Mouse (Mus musculus) limb, embryonic 15.5 days (tissue): ENCODE results near the gene Wdr53. TPM values are rescaled to one million over a fixed set of nuclear protein-coding genes. Genes with fewer than 3 reads are reported as not detected.
"Not testable (repeated sequence)": the region's sequence is repeated elsewhere in the genome, so short reads cannot be mapped to it uniquely, and the experiment has no call there.

Experiments used
- ATAC-seq: fragments of 200-750 bp; cut with Nextera tagmentation; 2 replicates; pipeline ENCODE4 v1.8.0; 2017; ENCODE audit warnings: low read depth, moderate TSS enrichment; ENCODE audit not compliant: insufficient number of reproducible peaks, low FRiP score, low TSS enrichment
- H3K27ac ChIP-seq: fragments of 300-500 bp; sonication (generic); 2 replicates; pipeline ENCODE4 v1.5.1; 2015; ENCODE audit warnings: moderate library complexity, mild to moderate bottlenecking, inconsistent platforms
- H3K27me3 ChIP-seq: fragments of 300-500 bp; sonication (generic); 2 replicates; pipeline ENCODE4 v1.6.1; 2015; ENCODE audit warnings: inconsistent platforms
- H3K36me3 ChIP-seq: fragments of 300-500 bp; sonication (generic); 2 replicates; pipeline ENCODE4 v1.6.1; 2015; ENCODE audit warnings: inconsistent platforms
- H3K4me1 ChIP-seq: fragments of 300-500 bp; sonication (generic); 2 replicates; pipeline ENCODE4 v1.6.1; 2015; ENCODE audit warnings: inconsistent platforms
- H3K4me2 ChIP-seq: fragments of 300-500 bp; sonication (generic); 2 replicates; pipeline ENCODE4 v1.6.1; 2015; ENCODE audit warnings: mild to moderate bottlenecking, inconsistent platforms
- H3K4me3 ChIP-seq: fragments of 300-500 bp; sonication (generic); 2 replicates; pipeline ENCODE4 v1.5.1; 2015; ENCODE audit warnings: mild to moderate bottlenecking, inconsistent platforms
- H3K9ac ChIP-seq: fragments of 300-500 bp; sonication (generic); 2 replicates; pipeline ENCODE4 v1.6.1; 2015; ENCODE audit warnings: inconsistent platforms
- H3K9me3 ChIP-seq: fragments of 300-500 bp; sonication (generic); 2 replicates; pipeline ENCODE4 v1.6.1; 2016; ENCODE audit warnings: inconsistent platforms
- WGBS: fragments of 180-500 bp; shearing (Covaris S2); methylation state at CpG from one replicate; pipeline ENCODE4 v1.1.7; 2015; 5-methylcytosine and 5-hydroxymethylcytosine counted together
- polyA plus RNA-seq: library from polyadenylated mRNA; unstranded; fragments of >200 nt; fragmentation: Nextera tagmentation; extraction: Ambion mirVana; gene quantifications from 2 replicates; pipeline ENCODE4 v1.2.1, GENCODE M21; 2015

Wdr53 gene
- polyA plus RNA-seq, 1 experiment from 2014 or later = 22.0 TPM

DNA sequence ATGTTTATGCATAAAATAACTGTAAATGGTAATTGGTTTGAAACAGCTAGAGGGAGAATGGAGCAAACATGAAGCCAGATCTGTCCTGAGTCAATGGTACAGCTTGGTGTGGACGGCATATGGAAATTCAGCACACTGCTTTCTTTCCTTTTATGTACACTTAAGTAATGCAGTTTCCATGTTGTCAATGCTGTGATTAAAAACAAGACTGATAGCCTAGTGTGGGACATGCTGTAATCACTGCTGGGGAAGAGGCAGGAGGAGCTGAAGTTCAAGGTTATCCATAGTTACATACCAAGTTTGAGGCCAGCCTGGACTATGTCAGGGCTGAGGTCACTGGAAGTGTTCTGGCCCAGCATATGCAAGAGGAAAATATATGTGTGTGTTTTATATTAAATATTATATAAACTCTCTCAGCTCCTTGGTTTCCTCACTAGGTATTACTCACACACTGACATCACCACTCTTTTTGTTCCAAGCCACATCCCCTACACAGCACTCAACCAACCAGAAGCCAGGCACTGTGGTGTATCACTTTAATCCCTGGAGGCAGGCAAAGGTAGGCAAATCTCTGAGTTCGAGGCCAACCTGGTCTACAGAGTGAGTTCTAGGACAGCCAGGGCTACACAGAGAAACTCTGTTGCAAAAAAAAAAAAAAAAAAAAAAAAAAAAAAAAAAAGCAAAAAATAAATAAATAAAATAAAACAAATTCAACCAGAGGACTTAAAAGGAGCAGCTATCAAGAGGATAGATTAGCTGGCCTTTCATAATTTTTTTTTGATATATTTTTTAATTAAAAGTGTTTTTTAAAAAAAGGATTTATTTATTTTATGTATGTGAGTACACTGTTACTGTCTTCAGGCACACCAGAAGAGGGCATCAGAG lies 7.4 kb upstream of the Wdr53 start:
- no peak for ATAC-seq
- H3K4me2 ChIP-seq = no peak overlapping the region
- no peak overlapping the region for H3K27ac ChIP-seq
- peaks cover 21% of the 10 kb centered on the region for H3K36me3 ChIP-seq
- no peaks in the 10 kb centered on the region for H3K27me3 ChIP-seq
- H3K9me3 ChIP-seq = no peaks in the 10 kb centered on the region
- WGBS = 78% methylated on average over 2 of the region's 2 CpGs
- no peak overlapping the region for H3K9ac ChIP-seq
- H3K4me3 ChIP-seq = no peak overlapping the region
- peaks cover 4% of the 10 kb centered on the region for H3K4me1 ChIP-seq

DNA sequence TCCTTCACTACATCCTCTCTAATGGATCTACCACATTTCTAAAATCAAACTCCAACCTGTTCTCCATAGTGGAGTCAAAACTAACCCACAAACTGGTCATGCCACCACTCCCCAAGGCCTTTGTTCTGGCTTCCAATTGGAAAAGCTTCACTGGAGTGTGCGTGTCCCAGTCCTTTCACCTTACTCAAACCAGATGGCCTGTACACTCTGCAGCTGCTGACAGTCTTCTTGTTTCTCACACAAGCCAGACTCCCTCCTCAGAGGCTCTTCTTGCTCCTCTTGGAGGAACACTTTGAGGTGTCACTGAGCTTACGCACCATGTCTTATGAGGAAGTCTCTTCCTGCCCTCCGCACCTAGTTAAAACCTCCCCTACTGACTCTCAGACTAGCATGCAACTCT lies 3.1 kb upstream of the Wdr53 start:
- no peak for ATAC-seq
- no peak overlapping the region for H3K4me3 ChIP-seq
- no peak overlapping the region for H3K9ac ChIP-seq
- H3K4me1 ChIP-seq = peaks cover 19% of the 10 kb centered on the region
- H3K27ac ChIP-seq = no peak overlapping the region
- no peak overlapping the region for H3K4me2 ChIP-seq
- 81% methylated on average over 3 of the region's 3 CpGs for WGBS
- 0 out of 2 replicates have a peak, but pooled peaks cover 3% of the 10 kb centered on the region for H3K36me3 ChIP-seq
- no peaks in the 10 kb centered on the region for H3K9me3 ChIP-seq
- no peaks in the 10 kb centered on the region for H3K27me3 ChIP-seq

DNA sequence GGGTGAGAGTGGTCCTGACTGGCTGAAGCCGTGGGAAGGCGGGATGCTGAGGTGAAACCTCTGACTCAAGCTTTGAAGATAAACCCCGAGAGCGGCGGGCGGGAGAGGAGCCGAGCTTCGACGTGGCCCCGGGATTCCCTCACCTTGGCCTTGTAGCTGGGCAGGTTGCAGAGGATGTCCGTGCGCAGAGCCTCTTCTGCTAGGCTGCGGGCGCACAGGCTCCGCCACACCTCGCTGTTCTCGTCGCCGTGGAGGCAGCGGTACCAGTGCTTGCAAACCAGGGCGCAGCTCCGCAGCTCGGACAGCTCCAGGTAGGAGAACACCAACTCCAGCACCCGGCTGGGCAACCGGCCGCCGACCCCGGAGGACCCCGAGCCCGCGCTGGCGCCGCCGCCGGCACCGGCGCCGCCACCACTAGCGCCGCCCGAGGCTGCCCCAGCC lies 656 bp upstream of the Wdr53 start:
- H3K4me3 ChIP-seq = peak overlapping the region; percentile 98
- H3K27ac ChIP-seq = peak overlapping the region; percentile 94
- H3K4me1 ChIP-seq = peaks cover 19% of the 10 kb centered on the region
- no peaks in the 10 kb centered on the region for H3K36me3 ChIP-seq
- H3K9ac ChIP-seq = peak overlapping the region; percentile 90
- ATAC-seq = peak; percentile 22; the same call in 1 of the 2 replicates
- H3K27me3 ChIP-seq = no peaks in the 10 kb centered on the region
- WGBS = under 1% methylated on average over 40 of the region's 41 CpGs
- no peaks in the 10 kb centered on the region for H3K9me3 ChIP-seq
- H3K4me2 ChIP-seq = peak overlapping the region; percentile 71

DNA sequence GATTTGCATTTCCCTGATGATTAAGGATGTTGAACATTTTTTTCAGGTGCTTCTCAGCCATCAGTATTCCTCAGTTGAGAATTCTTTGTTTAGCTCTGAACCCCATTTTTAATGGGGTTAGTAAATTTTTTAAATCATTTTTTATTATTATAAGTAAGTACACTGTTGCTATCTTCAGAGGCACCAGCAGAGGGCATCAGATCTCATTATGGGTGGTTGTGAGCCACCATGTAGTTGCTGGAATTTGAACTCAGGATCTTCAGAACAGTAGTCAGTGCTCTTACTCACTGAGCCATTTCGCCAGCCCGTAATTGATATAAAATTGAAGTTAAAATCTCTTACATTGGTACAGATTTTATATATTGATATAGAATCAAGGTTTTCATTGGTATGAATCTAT lies 17.2 kb downstream of the Wdr53 start:
- H3K27ac ChIP-seq, H3K9me3 ChIP-seq: not testable (repeated sequence)
- WGBS = 92% methylated on average over 2 of the region's 2 CpGs

DNA sequence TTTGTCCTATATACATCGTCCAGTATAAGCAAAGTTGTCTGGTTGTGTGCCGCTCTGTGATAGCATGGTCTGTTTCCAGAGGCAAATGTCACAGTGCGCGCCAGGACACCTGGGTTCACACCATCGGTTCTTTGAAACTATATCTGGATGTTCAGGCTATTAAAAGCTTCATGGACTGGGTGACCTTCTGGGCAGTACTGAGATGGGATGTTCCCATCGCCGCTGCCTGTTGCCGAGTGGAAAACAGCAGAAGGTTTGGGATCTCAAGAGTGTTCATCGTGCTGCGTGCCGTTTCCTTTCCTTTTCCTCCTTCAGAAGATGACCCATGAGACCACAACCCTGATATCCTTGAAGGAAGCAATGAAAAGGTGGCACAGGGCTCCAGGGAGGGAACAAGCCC lies 24.3 kb downstream of the Wdr53 start, which contains the start of gene Smco1:
Smco1 (plus strand) TSS at position 178 of the 400 bp plus-strand sequence.
- ATAC-seq = no peak
- WGBS = 81% methylated on average over 11 of the region's 11 CpGs
- H3K9ac ChIP-seq = no peak within 1 kb of the TSS
- no peaks in the 10 kb centered on the region for H3K9me3 ChIP-seq
- no peaks in the 10 kb centered on the region for H3K4me1 ChIP-seq
- H3K27me3 ChIP-seq = no peaks in the 10 kb centered on the region
- no peak within 1 kb of the TSS for H3K4me3 ChIP-seq
- H3K27ac ChIP-seq = no peak within 1 kb of the TSS
- H3K36me3 ChIP-seq = no peaks in the 10 kb centered on the region
- no peak within 1 kb of the TSS for H3K4me2 ChIP-seq

More for the DNA sequence above, 17.2 kb downstream of the Wdr53 start:
- not testable (repeated sequence) for H3K27me3 ChIP-seq, H3K36me3 ChIP-seq, H3K4me3 ChIP-seq, H3K4me1 ChIP-seq, ATAC-seq, H3K9ac ChIP-seq, H3K4me2 ChIP-seq

DNA sequence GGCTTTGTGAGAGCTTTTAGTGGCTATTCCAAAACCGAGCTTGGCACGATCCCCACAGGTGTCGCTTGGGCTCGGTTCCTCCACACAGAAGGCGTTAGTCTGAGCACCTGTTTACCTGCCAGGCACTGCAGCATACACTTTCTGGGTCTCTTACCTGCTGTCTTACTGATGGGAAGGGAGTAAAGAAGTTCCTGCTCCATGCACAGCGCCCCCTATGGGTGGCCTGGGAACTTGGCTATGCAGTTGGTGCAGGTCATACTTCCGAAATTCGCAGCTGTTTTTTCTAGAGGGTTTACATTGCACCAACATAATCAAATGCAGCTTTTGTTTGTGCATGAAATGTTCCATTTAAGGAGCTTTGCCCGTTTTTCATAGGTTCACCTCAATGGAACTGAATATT lies 26.3 kb downstream of the Wdr53 start:
- H3K4me2 ChIP-seq = no peak overlapping the region
- H3K36me3 ChIP-seq = no peaks in the 10 kb centered on the region
- no peak overlapping the region for H3K27ac ChIP-seq
- ATAC-seq = no peak
- H3K4me3 ChIP-seq = no peak overlapping the region
- WGBS = 51% methylated on average over 9 of the region's 9 CpGs
- H3K4me1 ChIP-seq = peaks cover 4% of the 10 kb centered on the region
- H3K9ac ChIP-seq = no peak overlapping the region
- no peaks in the 10 kb centered on the region for H3K9me3 ChIP-seq
- no peaks in the 10 kb centered on the region for H3K27me3 ChIP-seq

DNA sequence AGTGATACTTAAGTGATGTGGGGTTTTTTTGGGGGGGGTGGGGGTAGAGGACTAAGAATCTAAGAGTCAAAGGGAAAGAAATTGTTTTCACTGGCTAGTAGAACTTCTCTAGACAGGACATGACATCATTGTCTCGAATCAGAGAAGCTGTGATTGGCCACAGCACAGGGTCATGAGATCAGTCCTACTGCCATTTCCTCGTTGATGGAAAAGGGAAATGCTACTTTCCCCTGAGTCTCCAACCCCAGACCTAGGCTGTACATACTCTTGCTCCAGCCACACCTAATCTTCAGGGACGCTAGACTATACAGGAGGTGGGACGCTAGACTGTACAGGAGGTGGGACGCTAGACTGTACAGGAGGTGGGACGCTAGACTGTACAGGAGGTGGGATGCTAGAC lies 28.0 kb downstream of the Wdr53 start:
- H3K4me2 ChIP-seq = no peak overlapping the region
- H3K4me3 ChIP-seq = no peak overlapping the region
- WGBS = 88% methylated on average over 6 of the region's 6 CpGs
- peaks cover 8% of the 10 kb centered on the region for H3K4me1 ChIP-seq
- no peak overlapping the region for H3K27ac ChIP-seq
- ATAC-seq = no peak
- no peak overlapping the region for H3K9ac ChIP-seq
- no peaks in the 10 kb centered on the region for H3K27me3 ChIP-seq
- H3K36me3 ChIP-seq = peaks cover 4% of the 10 kb centered on the region
- no peaks in the 10 kb centered on the region for H3K9me3 ChIP-seq

DNA sequence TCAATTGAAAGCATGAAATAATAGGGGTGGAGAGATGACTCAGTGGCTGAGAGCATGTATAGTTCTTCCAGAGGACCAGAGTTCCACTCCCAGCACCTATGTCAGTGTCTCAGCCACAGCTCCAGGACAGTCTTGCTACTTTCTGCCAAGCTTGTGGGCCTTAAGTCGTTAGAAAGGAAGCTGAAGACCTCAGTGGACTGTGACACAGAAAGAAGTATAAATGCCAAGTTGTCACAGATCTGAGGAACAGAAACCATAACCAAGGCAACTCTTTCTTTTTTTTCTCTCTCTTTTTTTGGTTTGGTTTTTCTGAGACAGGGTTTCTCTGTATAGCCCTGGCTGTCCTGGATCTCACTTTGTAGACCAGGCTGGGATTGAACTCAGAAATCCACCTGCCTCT lies 28.8 kb downstream of the Wdr53 start:
- peaks cover 8% of the 10 kb centered on the region for H3K4me1 ChIP-seq
- 58% methylated on average over 1 of the region's 1 CpGs for WGBS
- H3K9me3 ChIP-seq = no peaks in the 10 kb centered on the region
- peaks cover 7% of the 10 kb centered on the region for H3K36me3 ChIP-seq
- ATAC-seq = no peak
- no peak overlapping the region for H3K27ac ChIP-seq
- H3K9ac ChIP-seq = no peak overlapping the region
- no peak overlapping the region for H3K4me2 ChIP-seq
- no peaks in the 10 kb centered on the region for H3K27me3 ChIP-seq
- H3K4me3 ChIP-seq = no peak overlapping the region

DNA sequence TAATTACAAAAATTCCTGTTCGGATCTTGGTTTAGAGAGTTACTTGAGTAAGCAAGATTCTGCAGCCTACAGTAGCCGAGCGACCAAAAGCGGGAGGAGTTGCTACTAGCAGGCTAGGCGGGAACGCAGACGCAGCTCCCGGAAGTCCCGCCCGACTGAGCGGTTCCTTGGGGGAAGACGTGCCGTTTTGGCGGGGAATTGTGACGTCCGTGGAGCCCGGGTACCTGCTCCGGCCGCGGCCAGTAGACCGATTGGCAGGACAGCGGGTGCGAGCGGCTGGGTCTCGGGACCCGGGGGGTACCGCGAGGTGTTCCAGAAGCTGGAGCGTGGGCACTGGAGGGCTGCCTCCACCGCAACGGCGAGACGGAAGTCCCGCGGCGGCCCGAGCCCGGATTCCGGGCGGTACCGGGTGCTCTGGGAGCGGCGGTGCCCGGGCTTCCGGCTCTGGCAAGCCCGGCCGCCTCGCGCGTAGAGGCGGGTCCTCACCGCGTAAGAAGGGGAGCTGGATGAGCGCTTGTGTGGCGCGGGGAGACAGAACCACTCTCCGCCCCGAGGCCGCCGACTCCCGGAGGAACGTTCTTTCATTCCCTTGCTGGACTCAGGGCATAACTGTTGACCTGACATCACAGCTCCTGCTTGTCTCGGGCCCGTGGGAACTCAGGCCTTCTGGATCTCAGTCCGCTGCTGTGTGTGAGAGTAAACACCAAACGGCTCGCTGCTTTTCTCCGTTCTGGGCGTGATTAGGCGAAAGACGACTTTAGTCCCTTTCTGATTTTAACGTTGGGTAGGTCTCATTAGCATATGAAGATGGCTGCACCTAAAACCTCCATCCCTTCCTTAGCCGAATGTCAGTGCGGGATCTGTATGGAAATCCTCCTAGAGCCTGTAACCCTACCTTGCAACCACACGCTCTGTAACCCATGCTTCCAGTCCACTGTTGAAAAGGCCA lies 30.6 kb downstream of the Wdr53 start, which contains the start of gene Rnf168:
Rnf168 (plus strand) TSS at position 152 of the 949 bp plus-strand sequence.
- peak; percentile 85 for ATAC-seq
- Histone ChIP-seq H3K9ac (peak within 1 kb of the TSS; percentile 82), H3K4me2 (peak within 1 kb of the TSS; percentile 58), H3K27me3 (no peaks in the 10 kb centered on the region), H3K36me3 (peaks cover 10% of the 10 kb centered on the region), H3K27ac (peak within 1 kb of the TSS; percentile 98), H3K4me1 (peaks cover 8% of the 10 kb centered on the region), H3K4me3 (peak within 1 kb of the TSS; percentile 92), H3K9me3 (no peaks in the 10 kb centered on the region)
- under 1% methylated on average over 75 of the region's 75 CpGs for WGBS

DNA sequence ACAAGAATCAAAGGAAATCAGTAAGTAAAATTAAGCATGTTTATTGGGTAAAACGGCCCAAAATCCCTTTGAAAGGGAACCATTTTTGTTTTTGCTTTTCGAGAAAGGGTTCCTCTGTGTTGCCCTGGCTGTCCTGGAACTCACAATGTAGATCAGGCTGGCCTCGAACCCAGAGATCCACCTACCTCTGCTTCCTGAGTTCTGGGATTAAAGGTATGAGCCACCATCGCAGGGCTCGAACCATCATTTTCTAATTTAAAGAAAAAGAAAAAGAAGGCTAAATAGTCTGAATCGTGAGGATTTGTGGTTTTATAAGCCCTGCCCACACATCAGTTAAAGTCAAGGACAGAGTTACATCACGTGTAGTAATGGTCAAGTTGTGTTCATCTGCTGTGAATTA lies 31.4 kb downstream of the Wdr53 start:
- peak overlapping the region; percentile 92 for H3K4me3 ChIP-seq
- peak overlapping the region; percentile 82 for H3K9ac ChIP-seq
- WGBS = 42% methylated on average over 7 of the region's 7 CpGs
- H3K4me1 ChIP-seq = peaks cover 8% of the 10 kb centered on the region
- H3K9me3 ChIP-seq = no peaks in the 10 kb centered on the region
- H3K27me3 ChIP-seq = no peaks in the 10 kb centered on the region
- peaks cover 16% of the 10 kb centered on the region for H3K36me3 ChIP-seq
- ATAC-seq = no peak
- H3K4me2 ChIP-seq = peak overlapping the region; percentile 58
- H3K27ac ChIP-seq = peak overlapping the region; percentile 98; the same call in 1 of the 2 replicates

DNA sequence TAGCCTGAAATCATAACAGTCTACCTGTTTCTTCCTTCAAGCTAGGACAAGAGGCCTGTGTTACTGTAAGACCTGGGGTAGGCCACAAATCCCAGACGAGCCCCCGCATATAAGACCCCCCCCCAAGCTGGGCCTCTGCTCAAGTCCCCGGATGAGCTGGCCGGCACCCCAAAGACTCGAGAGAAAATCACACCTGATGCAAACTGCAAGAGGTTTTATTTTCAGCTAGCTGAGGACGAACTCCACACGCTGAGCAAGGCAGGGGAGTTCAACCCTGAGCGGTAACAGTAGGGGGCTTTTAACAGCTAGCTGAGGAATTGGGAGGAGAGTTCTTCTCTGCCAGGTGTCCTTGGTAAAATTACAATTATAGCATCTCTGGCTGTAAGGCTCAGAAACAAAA lies 33.2 kb downstream of the Wdr53 start:
- H3K4me1 ChIP-seq = peaks cover 8% of the 10 kb centered on the region
- H3K9ac ChIP-seq = no peak overlapping the region
- no peak for ATAC-seq
- H3K36me3 ChIP-seq = peaks cover 34% of the 10 kb centered on the region
- no peaks in the 10 kb centered on the region for H3K9me3 ChIP-seq
- 80% methylated on average over 8 of the region's 8 CpGs for WGBS
- no peak overlapping the region for H3K4me3 ChIP-seq
- H3K27me3 ChIP-seq = no peaks in the 10 kb centered on the region
- 0 out of 2 replicates have a peak overlapping the region, but pooled peaks have one; percentile 12 for H3K4me2 ChIP-seq
- no peak overlapping the region for H3K27ac ChIP-seq
